Mouse (Mus musculus): ENCODE measurements at regions not wholly inside any gene's neighbourhood (a gene's known extent, or its start where the extent isn't known, plus 50 kb on each side); places are given as distances from the start of the nearest gene placed in this dataset.

GRCm38 (mm10) chr12:8844748-8845147 is 73.6 kb downstream of the Sdc1 start:
- DNase-seq (ENCODE audit: low spot score in 2 of 2) = no peak

GRCm38 (mm10) chr12:8845443-8845842 is 74.3 kb downstream of the Sdc1 start:
- DNase-seq (ENCODE audit: low spot score in 2 of 2) = no peak

DNA sequence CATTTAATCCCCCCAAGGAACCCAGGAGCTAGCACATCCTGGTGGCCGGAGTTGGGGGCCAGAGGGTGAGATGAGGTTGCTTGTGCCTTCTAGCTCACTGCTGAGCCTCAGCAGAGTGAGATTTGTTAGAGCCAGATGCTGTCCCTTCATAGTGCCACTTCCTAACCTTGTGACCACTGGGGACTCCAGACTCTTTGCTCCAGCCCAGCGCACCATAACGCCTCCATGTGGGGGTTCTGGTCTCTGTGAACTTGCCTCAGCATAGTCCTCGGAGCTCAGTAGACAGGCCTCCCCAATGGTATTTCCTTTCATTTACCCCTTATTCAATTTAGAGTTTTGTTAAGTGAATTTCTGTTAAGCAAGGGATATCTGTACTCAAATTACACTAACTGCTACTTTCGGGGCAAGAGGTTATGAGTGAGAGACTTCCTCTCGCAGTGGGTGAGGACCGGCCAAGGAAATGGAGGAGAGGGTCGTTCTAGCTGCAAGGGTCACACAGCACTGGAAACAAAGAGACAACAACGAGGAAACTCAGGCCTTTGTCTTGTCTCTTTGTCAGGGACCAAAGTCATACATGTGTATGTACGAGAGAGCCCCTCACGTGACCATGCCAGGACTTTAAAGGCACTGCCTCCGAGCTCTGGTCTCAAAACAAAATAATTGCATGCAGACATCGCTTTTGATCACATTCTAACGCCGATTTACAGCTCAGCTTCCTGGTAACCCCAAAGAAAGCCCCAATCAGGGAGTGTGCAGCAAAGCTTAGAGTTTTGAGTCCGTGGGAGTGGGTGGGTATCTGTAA is 74.8 kb upstream of the Laptm4a start:
- no peak for DNase-seq (ENCODE audit: low spot score in 2 of 2)

DNA sequence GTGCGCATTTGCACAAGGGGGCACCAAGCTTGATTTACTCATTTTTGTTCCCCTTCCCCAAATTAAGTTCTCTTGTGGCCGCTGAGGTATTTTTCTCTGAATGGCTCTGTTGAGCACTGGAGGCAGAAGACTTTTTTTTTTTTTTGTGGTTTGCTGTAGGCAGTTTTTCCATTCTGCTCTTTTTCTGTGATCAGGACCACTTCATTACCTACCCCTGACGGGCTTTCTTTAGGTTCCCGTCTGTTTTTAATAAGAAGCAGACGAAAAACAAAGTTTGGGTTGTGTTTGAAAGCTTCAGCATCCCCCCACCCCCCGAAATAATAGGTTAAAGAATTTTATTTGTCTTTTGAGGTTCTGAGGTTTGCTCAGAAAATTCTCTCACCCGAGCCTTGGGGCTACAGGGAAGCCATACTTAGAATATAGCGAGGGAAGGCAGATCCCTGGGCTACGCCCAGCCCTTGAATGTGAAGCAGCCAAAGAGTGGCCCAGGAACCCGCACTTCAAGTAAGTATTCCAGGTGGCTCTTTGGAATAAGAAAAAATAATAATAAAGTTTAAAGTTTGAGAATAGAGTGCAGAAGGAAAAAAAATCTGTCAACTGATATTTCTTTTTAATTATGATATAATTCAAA is 74.1 kb upstream of the Laptm4a start:
- no peak for DNase-seq (ENCODE audit: low spot score in 2 of 2)

- no peak for DNase-seq (ENCODE audit: low spot score in 2 of 2)
These were observed 73.5 kb upstream of the Laptm4a start for GRCm38 (mm10) chr12:8847858-8848383.

DNA sequence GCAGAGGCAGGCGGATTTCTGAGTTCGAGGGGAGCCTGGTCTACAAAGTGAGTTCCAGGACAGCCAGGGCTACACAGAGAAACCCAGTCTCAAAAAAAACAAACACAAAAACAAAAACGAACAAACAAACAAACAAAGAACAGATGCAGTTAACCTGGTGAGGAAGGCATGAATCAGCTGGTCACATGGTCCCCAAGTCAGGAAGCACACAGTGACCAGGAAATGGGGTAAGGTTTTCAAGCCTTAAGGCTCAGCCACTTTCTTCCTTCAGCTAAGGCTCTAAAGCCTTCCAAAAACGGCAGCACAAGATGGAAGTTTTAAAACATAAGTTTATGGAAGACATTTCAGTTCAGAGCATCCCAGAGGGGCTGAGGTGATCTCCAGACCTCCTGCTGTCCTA is 67.6 kb upstream of the Laptm4a start:
- no peak for DNase-seq (ENCODE audit: low spot score in 2 of 2)

DNA sequence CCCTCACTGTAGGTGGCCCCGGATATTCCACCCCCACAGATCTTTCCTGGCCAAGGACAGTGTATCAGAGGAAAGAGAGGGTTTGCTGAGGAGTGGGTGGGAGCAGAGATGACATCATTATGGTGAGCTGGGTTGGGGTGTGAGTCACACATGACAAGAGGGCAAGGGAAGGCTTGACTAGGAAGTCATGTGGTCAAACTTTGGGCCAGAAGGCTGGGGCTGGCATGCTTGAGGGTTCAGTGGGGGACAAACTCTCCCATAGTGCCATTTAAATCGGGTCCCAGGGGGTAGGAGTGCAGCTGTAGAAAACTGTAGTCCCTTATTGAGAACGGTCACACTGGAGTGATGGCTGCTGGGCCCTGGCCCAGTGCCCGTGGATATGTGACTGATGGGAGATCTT is 67.1 kb upstream of the Laptm4a start:
- DNase-seq (ENCODE audit: low spot score in 2 of 2) = no peak

DNA sequence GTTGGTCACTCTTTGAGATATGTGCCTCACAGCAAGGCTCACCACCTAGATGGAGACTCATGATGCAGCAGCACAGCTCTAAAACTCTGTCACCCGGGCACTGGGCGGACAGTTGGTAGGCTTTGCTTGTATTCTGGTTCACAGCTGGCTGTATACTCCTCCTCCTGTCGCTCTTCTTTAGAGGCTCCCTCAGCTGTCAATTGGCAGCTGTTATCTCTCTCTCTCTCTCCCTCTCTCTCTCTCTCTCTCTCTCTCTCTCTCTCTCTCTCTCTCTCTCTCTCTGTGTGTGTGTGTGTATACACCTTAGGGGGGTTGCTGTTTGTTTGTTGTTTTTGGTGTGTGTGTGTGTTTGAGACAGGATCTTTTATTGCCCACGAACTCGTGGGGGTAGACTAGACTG is 66.3 kb upstream of the Laptm4a start:
- DNase-seq (ENCODE audit: low spot score in 2 of 2) = no peak

- DNase-seq (ENCODE audit: low spot score in 2 of 2) = no peak
These were observed 65.4 kb upstream of the Laptm4a start for GRCm38 (mm10) chr12:8856051-8856543.

GRCm38 (mm10) chr12:8857308-8857707 is 64.2 kb upstream of the Laptm4a start:
- DNase-seq (ENCODE audit: low spot score in 2 of 2) = no peak

- peak; percentile 14 to 17 for DNase-seq (ENCODE audit: low spot score in 2 of 2)
These were observed 62.7 kb upstream of the Laptm4a start for GRCm38 (mm10) chr12:8858748-8859147.

GRCm38 (mm10) chr12:8859588-8859987 is 61.9 kb upstream of the Laptm4a start:
- no peak for DNase-seq (ENCODE audit: low spot score in 2 of 2)

- no peak for DNase-seq (ENCODE audit: low spot score in 2 of 2)
These were observed 56.6 kb upstream of the Laptm4a start for GRCm38 (mm10) chr12:8864830-8865229.

DNA sequence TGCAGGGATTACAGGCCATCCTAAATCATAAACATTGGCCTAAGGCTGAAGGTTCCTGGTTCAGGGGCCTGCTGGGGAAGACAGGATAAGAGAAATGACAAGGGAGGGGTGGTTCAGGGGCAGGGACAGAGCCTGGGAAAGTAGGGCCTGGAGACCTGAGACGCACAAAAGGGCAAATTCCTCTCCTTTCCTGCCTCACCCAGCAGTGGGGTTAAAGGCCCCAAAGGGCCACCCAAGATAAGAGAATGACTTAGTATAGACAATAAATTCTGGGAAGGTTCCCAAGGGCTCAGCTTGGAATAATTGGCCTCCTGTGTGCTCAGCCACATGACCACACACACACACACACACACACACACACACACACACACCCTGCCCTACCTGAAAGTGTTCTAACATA is 56.2 kb upstream of the Laptm4a start:
- no peak for DNase-seq (ENCODE audit: low spot score in 2 of 2)

GRCm38 (mm10) chr12:8867104-8867503 is 54.4 kb upstream of the Laptm4a start:
- no peak for DNase-seq (ENCODE audit: low spot score in 2 of 2)

DNA sequence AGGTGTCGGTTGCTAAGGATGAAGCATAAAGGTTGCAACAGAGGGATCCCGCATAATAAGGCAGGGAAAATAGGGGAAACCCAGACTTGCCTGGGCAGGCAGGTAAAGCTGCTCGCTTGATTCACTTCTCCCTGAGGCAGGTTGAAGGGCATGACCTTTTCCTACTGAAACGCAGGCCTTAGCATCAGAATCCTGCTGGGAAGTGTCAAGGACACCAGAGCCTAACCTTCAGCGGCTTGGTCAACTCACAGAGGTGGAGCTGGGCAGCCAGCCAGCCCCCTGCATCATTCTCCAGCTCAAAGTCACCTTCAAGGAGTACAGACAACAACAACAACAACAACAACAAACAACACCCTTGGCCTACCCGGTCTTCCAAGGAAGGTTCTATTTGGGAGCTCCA is 52.8 kb upstream of the Laptm4a start:
- DNase-seq (ENCODE audit: low spot score in 2 of 2) = no peak

DNA sequence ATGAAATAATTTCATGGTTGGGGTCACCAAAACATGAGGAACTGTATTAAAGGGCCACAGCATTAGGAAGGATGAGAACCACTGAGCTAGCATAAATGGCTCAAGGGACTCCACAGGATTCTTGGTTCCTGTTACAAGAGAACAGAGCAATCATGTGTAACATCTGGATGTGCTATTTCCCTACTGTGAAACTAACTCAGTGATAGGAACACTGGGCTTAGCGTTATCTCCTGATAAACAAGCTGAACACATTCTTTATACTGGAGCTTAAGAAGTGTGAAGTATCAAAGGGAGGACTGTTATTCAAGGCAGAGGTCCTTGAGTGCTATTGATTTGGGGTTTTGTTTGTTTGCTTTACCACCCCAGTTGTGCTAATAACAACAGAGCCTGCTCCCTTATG is 52.3 kb upstream of the Laptm4a start:
- DNase-seq (ENCODE audit: low spot score in 2 of 2) = no peak

All from right cerebral cortex, adult 2 months (tissue).